Mouse (Mus musculus) midbrain, embryonic 16.5 days (tissue): ENCODE measurements around the gene Rab3ip. TPM values are rescaled to one million over a fixed set of nuclear protein-coding genes. Genes with fewer than 3 reads are reported as not detected.

Experiments used
- ATAC-seq: fragments of 200-750 bp; cut with Nextera tagmentation; 2 replicates; pipeline ENCODE4 v1.8.0; 2017; ENCODE audit warnings: moderate TSS enrichment
- H3K27ac ChIP-seq: fragments of 300-500 bp; sonication (generic); 2 replicates; pipeline ENCODE4 v1.5.1; 2014; ENCODE audit warnings: mild to moderate bottlenecking, low read length, mixed read lengths
- H3K27me3 ChIP-seq: fragments of 300-500 bp; sonication (generic); 2 replicates; pipeline ENCODE4 v1.6.1; 2014; ENCODE audit warnings: low read depth, low read length, mixed read lengths; ENCODE audit not compliant: control insufficient read depth, insufficient read depth
- H3K36me3 ChIP-seq: fragments of 300-500 bp; sonication (generic); 2 replicates; pipeline ENCODE4 v1.6.1; 2014; ENCODE audit warnings: mild to moderate bottlenecking, low read length, moderate library complexity, mixed read lengths; ENCODE audit not compliant: control insufficient read depth, insufficient read depth
- H3K4me1 ChIP-seq: fragments of 300-500 bp; sonication (generic); 2 replicates; pipeline ENCODE4 v1.6.1; 2014; ENCODE audit warnings: mild to moderate bottlenecking, low read length, mixed read lengths; ENCODE audit not compliant: control insufficient read depth, insufficient read depth
- H3K4me2 ChIP-seq: fragments of 300-500 bp; sonication (generic); 2 replicates; pipeline ENCODE4 v1.6.1; 2014; ENCODE audit warnings: mild to moderate bottlenecking, low read length, mixed read lengths
- H3K4me3 ChIP-seq: fragments of 300-500 bp; sonication (generic); 2 replicates; pipeline ENCODE4 v1.5.1; 2014; ENCODE audit warnings: low read depth, mild to moderate bottlenecking, low read length, moderate library complexity, mixed read lengths
- H3K9ac ChIP-seq: fragments of 300-500 bp; sonication (generic); 2 replicates; pipeline ENCODE4 v1.6.1; 2014; ENCODE audit warnings: low read depth, low read length, mixed read lengths
- H3K9me3 ChIP-seq: fragments of 300-500 bp; sonication (generic); replicated peaks from 2 replicates; pipeline ENCODE4 v1.6.1; 2014; ENCODE audit warnings: mild to moderate bottlenecking, low read length, mixed read lengths; ENCODE audit not compliant: control insufficient read depth, poor library complexity, severe bottlenecking
- WGBS: fragments of 180-500 bp; shearing (Covaris S2); extraction: QIAGEN DNeasy Blood & Tissue Kit; methylation state at CpG from one replicate; pipeline ENCODE4 v1.1.7; 2014; 5-methylcytosine and 5-hydroxymethylcytosine counted together
- polyA plus RNA-seq: library from polyadenylated mRNA; unstranded; fragments of >200 nt; fragmentation: Nextera tagmentation; extraction: Ambion mirVana; gene quantifications from 2 replicates; pipeline ENCODE4 v1.2.1, GENCODE M21; 2015

Gene Rab3ip
- polyA plus RNA-seq, 1 experiment from 2014 or later, result 40.4 TPM

DNA sequence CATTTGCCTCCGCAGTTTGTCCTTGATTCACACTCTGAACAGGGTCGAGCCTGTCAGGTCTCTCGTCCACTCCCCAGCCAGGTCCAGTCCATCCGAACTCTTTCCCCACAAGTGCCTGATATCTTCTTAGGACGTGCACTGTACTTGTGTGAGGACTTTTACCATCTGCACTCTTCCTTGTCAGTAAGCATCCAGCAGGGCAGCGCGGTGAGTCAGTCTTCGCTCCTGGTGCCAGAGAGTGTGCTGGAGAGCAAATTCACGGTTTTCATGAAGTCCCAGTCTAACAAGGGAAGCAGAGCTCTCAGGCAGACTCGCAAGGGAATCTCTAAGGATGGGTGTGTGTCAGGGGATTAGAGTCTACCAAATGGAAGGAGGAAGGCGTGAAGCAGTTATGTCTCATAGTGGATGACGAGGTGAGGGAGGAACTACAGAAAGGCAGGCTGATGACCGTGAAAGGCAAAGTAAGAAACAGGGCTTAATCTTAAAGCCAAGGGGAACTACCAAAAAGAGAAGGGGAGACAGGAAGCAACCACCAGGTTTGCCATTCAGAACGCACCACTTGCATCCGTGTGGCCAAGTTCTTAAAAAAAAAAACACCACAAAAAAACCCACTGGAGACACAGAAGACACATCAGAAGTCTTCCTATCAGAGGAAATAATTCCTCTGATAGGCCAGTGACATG lies 18.9 kb downstream of the Rab3ip start:
- Histone ChIP-seq H3K9me3 (no peaks in the 10 kb centered on the region), H3K27me3 (no peaks in the 10 kb centered on the region), H3K4me3 (no peak overlapping the region), H3K36me3 (peaks cover 7% of the 10 kb centered on the region; the same call in 1 of the 2 replicates), H3K4me1 (no peaks in the 10 kb centered on the region), H3K9ac (no peak overlapping the region), H3K27ac (no peak overlapping the region), H3K4me2 (no peak overlapping the region)
- ATAC-seq, result no peak
- 90% methylated on average over 15 of the region's 15 CpGs for WGBS

- H3K4me3 ChIP-seq, result no peak overlapping the region
- no peaks in the 10 kb centered on the region for H3K9me3 ChIP-seq
- H3K27ac ChIP-seq, result no peak overlapping the region
- H3K27me3 ChIP-seq, result no peaks in the 10 kb centered on the region
- H3K4me1 ChIP-seq, result no peaks in the 10 kb centered on the region
- H3K9ac ChIP-seq, result no peak overlapping the region
- 80% methylated on average over 6 of the region's 7 CpGs for WGBS
- ATAC-seq, result no peak
- H3K36me3 ChIP-seq, result 0 out of 2 replicates have a peak, but pooled peaks cover 6% of the 10 kb centered on the region
- H3K4me2 ChIP-seq, result no peak overlapping the region
These were observed 19.6 kb downstream of the Rab3ip start for GRCm38 (mm10) chr10:116930936-116931335.

DNA sequence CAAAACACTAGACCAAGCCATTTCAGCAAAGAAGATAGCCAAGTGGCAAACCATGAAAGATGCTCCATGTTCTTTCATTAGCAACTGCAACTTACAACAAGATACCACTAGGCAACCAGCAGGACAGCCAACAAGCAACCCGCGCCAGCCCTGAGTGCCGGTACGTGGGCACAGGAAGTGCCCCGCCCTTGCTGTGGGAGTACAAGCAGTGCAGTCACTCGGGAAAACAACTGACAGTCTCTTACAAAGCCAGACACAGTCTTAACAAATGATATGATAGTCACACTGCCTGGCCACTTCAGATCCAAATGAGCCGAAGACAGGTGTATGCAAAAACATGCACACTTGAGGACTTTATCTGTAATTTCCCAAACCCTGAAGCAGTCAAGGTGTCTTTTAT lies 20.1 kb downstream of the Rab3ip start:
- no peaks in the 10 kb centered on the region for H3K9me3 ChIP-seq
- H3K36me3 ChIP-seq, result 0 out of 2 replicates have a peak, but pooled peaks cover 6% of the 10 kb centered on the region
- no peak for ATAC-seq
- no peaks in the 10 kb centered on the region for H3K4me1 ChIP-seq
- no peak overlapping the region for H3K9ac ChIP-seq
- H3K27me3 ChIP-seq, result no peaks in the 10 kb centered on the region
- 89% methylated on average over 7 of the region's 7 CpGs for WGBS
- no peak overlapping the region for H3K4me2 ChIP-seq
- H3K4me3 ChIP-seq, result no peak overlapping the region
- H3K27ac ChIP-seq, result no peak overlapping the region

DNA sequence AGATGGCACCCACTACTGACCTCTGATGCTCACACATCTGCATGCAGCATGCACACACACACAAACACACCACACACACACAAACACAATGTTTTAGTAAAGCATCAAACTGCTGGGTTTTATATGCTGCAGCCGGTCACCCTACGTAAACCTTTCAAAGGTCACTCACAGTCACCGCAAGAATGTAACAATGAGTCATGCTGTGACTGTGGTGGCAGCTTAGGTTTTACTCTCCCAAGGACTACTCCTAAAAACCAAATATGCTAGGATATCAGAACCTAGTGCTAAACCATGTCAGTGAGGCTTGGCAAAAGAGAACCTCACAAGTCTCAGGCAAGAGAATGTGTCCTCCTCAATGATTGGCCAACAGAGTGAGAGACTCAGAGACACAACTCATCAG lies 21.7 kb downstream of the Rab3ip start:
- H3K4me1 ChIP-seq, result no peaks in the 10 kb centered on the region
- ATAC-seq, result no peak
- 0 out of 2 replicates have a peak, but pooled peaks cover 9% of the 10 kb centered on the region for H3K36me3 ChIP-seq
- no peaks in the 10 kb centered on the region for H3K9me3 ChIP-seq
- H3K4me3 ChIP-seq, result no peak overlapping the region
- H3K4me2 ChIP-seq, result no peak overlapping the region
- H3K27ac ChIP-seq, result no peak overlapping the region
- H3K27me3 ChIP-seq, result no peaks in the 10 kb centered on the region
- 88% methylated on average over 3 of the region's 3 CpGs for WGBS
- no peak overlapping the region for H3K9ac ChIP-seq

GRCm38 (mm10) chr10:116926428-116927113 lies 24.0 kb downstream of the Rab3ip start:
- ATAC-seq, result no peak
- Histone ChIP-seq H3K9ac (no peak overlapping the region), H3K36me3 (peaks cover 14% of the 10 kb centered on the region; the same call in 1 of the 2 replicates), H3K4me3 (no peak overlapping the region), H3K9me3 (no peaks in the 10 kb centered on the region), H3K4me1 (no peaks in the 10 kb centered on the region), H3K27me3 (no peaks in the 10 kb centered on the region), H3K4me2 (no peak overlapping the region), H3K27ac (no peak overlapping the region)
- WGBS, result 89% methylated on average over 11 of the region's 11 CpGs

DNA sequence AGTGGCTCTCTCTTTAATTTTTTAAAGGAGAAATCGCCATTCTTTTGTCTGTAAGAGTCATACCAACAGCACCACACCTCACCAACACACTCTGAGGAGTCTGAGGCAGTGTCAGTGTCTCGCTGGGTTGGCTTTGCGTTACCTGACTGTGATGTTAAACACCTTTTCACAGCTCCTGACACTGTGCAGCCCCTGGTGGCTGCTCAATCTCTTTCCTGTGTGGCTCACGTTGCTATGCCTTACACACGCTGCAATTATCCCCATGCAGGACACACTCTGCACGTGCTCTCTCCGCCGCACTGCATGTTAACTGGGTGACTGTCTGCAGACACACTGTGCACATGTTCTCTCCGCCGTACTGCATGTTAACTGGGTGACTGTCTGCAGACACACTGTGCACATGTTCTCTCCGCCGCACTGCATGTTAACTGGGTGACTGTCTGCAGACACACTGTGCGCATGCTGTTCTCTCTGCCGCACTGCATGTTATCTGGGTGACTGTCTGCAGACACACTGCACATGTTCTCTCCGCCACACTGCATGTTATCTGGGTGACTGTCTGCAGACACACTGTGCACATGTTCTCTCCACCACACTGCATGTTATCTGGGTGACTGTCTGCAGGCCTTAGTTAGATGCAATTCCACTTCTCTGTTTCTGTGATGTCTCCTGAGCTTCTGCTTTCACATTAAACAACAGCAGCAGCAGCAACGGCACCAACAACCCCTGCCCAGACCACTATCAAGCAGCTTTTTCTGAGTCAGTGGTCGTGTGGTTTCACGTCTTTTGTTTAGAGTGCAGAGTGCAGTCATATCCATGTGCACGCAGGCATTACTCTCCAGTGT lies 26.7 kb downstream of the Rab3ip start:
- no peak for ATAC-seq
- no peaks in the 10 kb centered on the region for H3K27me3 ChIP-seq
- WGBS, result 92% methylated on average over 19 of the region's 19 CpGs
- H3K9me3 ChIP-seq, result no peaks in the 10 kb centered on the region
- H3K4me3 ChIP-seq, result no peak overlapping the region
- H3K9ac ChIP-seq, result no peak overlapping the region
- H3K36me3 ChIP-seq, result peaks cover 12% of the 10 kb centered on the region; the same call in 1 of the 2 replicates
- no peaks in the 10 kb centered on the region for H3K4me1 ChIP-seq
- no peak overlapping the region for H3K4me2 ChIP-seq
- no peak overlapping the region for H3K27ac ChIP-seq

- no peak for ATAC-seq
- no peak overlapping the region for H3K4me2 ChIP-seq
- H3K9me3 ChIP-seq, result no peaks in the 10 kb centered on the region
- no peak overlapping the region for H3K9ac ChIP-seq
- 93% methylated on average over 15 of the region's 15 CpGs for WGBS
- no peaks in the 10 kb centered on the region for H3K27me3 ChIP-seq
- H3K27ac ChIP-seq, result no peak overlapping the region
- peaks cover 11% of the 10 kb centered on the region; the same call in 1 of the 2 replicates for H3K36me3 ChIP-seq
- no peaks in the 10 kb centered on the region for H3K4me1 ChIP-seq
- H3K4me3 ChIP-seq, result no peak overlapping the region
These were observed 28.4 kb downstream of the Rab3ip start for GRCm38 (mm10) chr10:116922161-116922560.

DNA sequence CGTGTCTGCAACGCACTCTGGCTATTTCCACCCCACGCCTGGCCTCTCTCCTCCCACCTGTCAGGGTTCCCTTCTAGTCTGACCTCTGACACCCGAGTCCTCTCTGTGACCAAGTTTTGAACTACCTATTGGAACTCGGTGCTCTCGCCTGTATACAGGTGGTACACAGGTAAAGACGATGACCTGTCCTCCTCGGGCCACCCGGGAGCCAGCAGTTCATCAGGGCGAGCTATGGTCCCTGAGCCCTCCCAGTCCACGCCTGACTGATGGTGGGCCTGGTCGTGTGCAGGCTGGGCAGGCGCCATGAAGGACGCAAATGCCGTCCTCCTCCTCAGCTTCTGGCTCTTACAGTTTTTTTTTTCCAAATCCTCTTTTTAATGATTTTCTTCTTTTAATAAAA lies 29.2 kb downstream of the Rab3ip start:
- Histone ChIP-seq H3K4me2 (no peak overlapping the region), H3K27ac (no peak overlapping the region), H3K9ac (no peak overlapping the region), H3K4me1 (no peaks in the 10 kb centered on the region), H3K36me3 (peaks cover 8% of the 10 kb centered on the region; the same call in 1 of the 2 replicates), H3K4me3 (no peak overlapping the region), H3K27me3 (no peaks in the 10 kb centered on the region), H3K9me3 (no peaks in the 10 kb centered on the region)
- ATAC-seq, result no peak
- 93% methylated on average over 15 of the region's 15 CpGs for WGBS
